Mouse (Mus musculus): ENCODE data around the gene Hs3st6.

The Hs3st6 gene

GRCm38 (mm10) chr17:24729067-24729466 lies 23.7 kb upstream of the Hs3st6 start:
- no peak for DNase-seq (ENCODE audit: low spot score)

GRCm38 (mm10) chr17:24730787-24731186 lies 22.0 kb upstream of the Hs3st6 start:
- DNase-seq (ENCODE audit: low spot score) = no peak

- no peak for DNase-seq (ENCODE audit: low spot score)
These were observed 20.4 kb upstream of the Hs3st6 start for GRCm38 (mm10) chr17:24732233-24732935.

- DNase-seq (ENCODE audit: low spot score) = peak; percentile 60
These were observed 19.2 kb upstream of the Hs3st6 start for GRCm38 (mm10) chr17:24733434-24734050.

GRCm38 (mm10) chr17:24734513-24734912 lies 18.3 kb upstream of the Hs3st6 start:
- no peak for DNase-seq (ENCODE audit: low spot score)

- DNase-seq (ENCODE audit: low spot score) = peak; percentile 41
These were observed 17.3 kb upstream of the Hs3st6 start for GRCm38 (mm10) chr17:24735446-24735845.

- peak; percentile 96 for DNase-seq (ENCODE audit: low spot score)
These were observed 16.3 kb upstream of the Hs3st6 start, which contains the start of gene Msrb1 for GRCm38 (mm10) chr17:24736330-24737051. Msrb1 (plus strand) TSS chr17:24736642.

GRCm38 (mm10) chr17:24737135-24737810 lies 15.5 kb upstream of the Hs3st6 start:
- peak; percentile 39 for DNase-seq (ENCODE audit: low spot score)

GRCm38 (mm10) chr17:24738238-24738637 lies 14.6 kb upstream of the Hs3st6 start:
- DNase-seq (ENCODE audit: low spot score) = peak; percentile 36

- DNase-seq (ENCODE audit: low spot score) = peak; percentile 38
These were observed 12.9 kb upstream of the Hs3st6 start for GRCm38 (mm10) chr17:24739926-24740325.

- no peak for DNase-seq (ENCODE audit: low spot score)
These were observed 10.5 kb upstream of the Hs3st6 start for GRCm38 (mm10) chr17:24742307-24742706.

GRCm38 (mm10) chr17:24743896-24744295 lies 8.9 kb upstream of the Hs3st6 start:
- no peak for DNase-seq (ENCODE audit: low spot score)

- no peak for DNase-seq (ENCODE audit: low spot score)
These were observed 8.4 kb upstream of the Hs3st6 start for GRCm38 (mm10) chr17:24744381-24744780.

- DNase-seq (ENCODE audit: low spot score) = peak; percentile 87
These were observed 7.0 kb upstream of the Hs3st6 start for GRCm38 (mm10) chr17:24745526-24746497.

- DNase-seq (ENCODE audit: low spot score) = no peak
These were observed 5.8 kb upstream of the Hs3st6 start for GRCm38 (mm10) chr17:24746986-24747385.

GRCm38 (mm10) chr17:24751528-24751927 lies 1.3 kb upstream of the Hs3st6 start:
- DNase-seq (ENCODE audit: low spot score) = no peak

GRCm38 (mm10) chr17:24757394-24757793 lies 4.6 kb downstream of the Hs3st6 start:
- no peak for DNase-seq (ENCODE audit: low spot score)

GRCm38 (mm10) chr17:24761121-24761520 lies 8.3 kb downstream of the Hs3st6 start:
- no peak for DNase-seq (ENCODE audit: low spot score)

GRCm38 (mm10) chr17:24765016-24765905 lies 12.5 kb downstream of the Hs3st6 start:
- no peak for DNase-seq (ENCODE audit: low spot score)

GRCm38 (mm10) chr17:24766266-24766875 lies 13.6 kb downstream of the Hs3st6 start:
- DNase-seq (ENCODE audit: low spot score) = no peak

Data from testis, postnatal 10 days (tissue).